ENCODE assay signal across 20 mouse cellular contexts in genomic region chr5:3472311-3473156, GRCm38 (mm10).
DNase-seq lines count a peak whose midpoint lies in the region; ATAC-seq and TF ChIP-seq lines count a peak whose summit lies in the region.
"Had no signal": no experiment of that assay in that cellular context is flagged by ENCODE, and none has a peak within 500 bp of the region (broad histone marks: within the 10 kb centered on the region; RNA-seq: fewer than 3 reads in every experiment).

No protein-coding gene starts in this region.

- H3K27me3 ChIP-seq in forebrain, embryonic 10.5 days (ENCODE audit: poor library complexity, severe bottlenecking): no peaks in the 10 kb centered on the region
- H3K27me3 ChIP-seq in forebrain, embryonic 15.5 days: no peaks in the 10 kb centered on the region
- H3K27me3 ChIP-seq in lung, embryonic 14.5 days (ENCODE audit: insufficient read depth, low read length): no peaks in the 10 kb centered on the region
- no peaks in the 10 kb centered on the region for H3K27me3 ChIP-seq in C2C12 (ENCODE audit: control insufficient read depth, insufficient read depth, insufficient read length)
- no peaks in the 10 kb centered on the region for H3K27me3 ChIP-seq in megakaryocyte, embryonic 14.5 days (replicated peaks)
- no peaks in the 10 kb centered on the region for H3K27me3 ChIP-seq in hindbrain, embryonic 14.5 days (ENCODE audit: control insufficient read depth, insufficient read depth, low read length)
- H3K27me3 ChIP-seq: forebrain, embryonic 13.5 days had no signal

- intact Hi-C loops in gastrocnemius, postnatal 14 days (cut with DNase I; ENCODE audit: low total_unique reads): no loop called here

- no peaks in the 10 kb centered on the region for H3K4me1 ChIP-seq in forebrain, embryonic 10.5 days
- H3K4me1 ChIP-seq in forebrain, embryonic 15.5 days: no peaks in the 10 kb centered on the region
- no peaks in the 10 kb centered on the region for H3K4me1 ChIP-seq in lung, embryonic 14.5 days (ENCODE audit: insufficient read depth)
- peaks cover 69% of the 10 kb centered on the region for H3K4me1 ChIP-seq in megakaryocyte, embryonic 14.5 days
- no peaks in the 10 kb centered on the region for H3K4me1 ChIP-seq in hindbrain, embryonic 14.5 days (replicated peaks; ENCODE audit: control insufficient read depth, insufficient read depth, low read length)
- H3K4me1 ChIP-seq: forebrain, embryonic 13.5 days had no signal

- H3K27ac ChIP-seq in forebrain, embryonic 10.5 days: no peak overlapping the region
- H3K27ac ChIP-seq in forebrain, embryonic 15.5 days (replicated peaks): no peak overlapping the region
- H3K27ac ChIP-seq in lung, embryonic 14.5 days (ENCODE audit: low read depth): no peak overlapping the region
- H3K27ac ChIP-seq in hindbrain, embryonic 14.5 days: no peak overlapping the region
- H3K27ac ChIP-seq: forebrain, embryonic 13.5 days; hindbrain, postnatal 0 days had no signal

- TF ChIP-seq CTCF in lung, embryonic 14.5 days (IDR thresholded peaks at IDR 0.05; ENCODE audit: low read depth): no peak
- no peak for TF ChIP-seq CTCF in C2C12 (IDR thresholded peaks at IDR 0.05; ENCODE audit: control insufficient read depth, insufficient read depth, insufficient read length)

- H3K36me3 ChIP-seq in forebrain, embryonic 10.5 days (replicated peaks): no peaks in the 10 kb centered on the region
- no peaks in the 10 kb centered on the region for H3K36me3 ChIP-seq in forebrain, embryonic 15.5 days
- H3K36me3 ChIP-seq in lung, embryonic 14.5 days (ENCODE audit: insufficient read depth): 0 out of 2 replicates have a peak, but pooled peaks cover 3% of the 10 kb centered on the region
- peaks cover 57% of the 10 kb centered on the region for H3K36me3 ChIP-seq in C2C12 (ENCODE audit: control insufficient read depth, insufficient read depth)
- H3K36me3 ChIP-seq in megakaryocyte, embryonic 14.5 days (replicated peaks; ENCODE audit: low read length): peaks cover 69% of the 10 kb centered on the region
- no peaks in the 10 kb centered on the region for H3K36me3 ChIP-seq in hindbrain, embryonic 14.5 days (replicated peaks; ENCODE audit: control insufficient read depth, insufficient read depth)

- DNase-seq in forebrain, embryonic 10.5 days (ENCODE audit: extremely low spot score, low spot score): peak; percentile 11
- DNase-seq in lung, embryonic 14.5 days: peak; percentile 48
- no peak for DNase-seq in lung, adult 18-20 months
- DNase-seq in hindbrain, embryonic 14.5 days (ENCODE audit: low spot score): no peak
- no peak for DNase-seq in gastrocnemius, postnatal 14 days
- DNase-seq: B cell, adult 2 months; cerebellum, adult 11 months; cerebellum, postnatal 25 days; heart, postnatal 10 days; kidney, adult 8-10 months; retina, postnatal 1 day; right cerebral cortex, postnatal 4 days; thymus, postnatal 4 days had no signal

- no peaks in the 10 kb centered on the region for H3K9me3 ChIP-seq in forebrain, embryonic 10.5 days
- no peaks in the 10 kb centered on the region for H3K9me3 ChIP-seq in forebrain, embryonic 15.5 days
- no peaks in the 10 kb centered on the region for H3K9me3 ChIP-seq in lung, embryonic 14.5 days (ENCODE audit: low read depth, low read length)
- H3K9me3 ChIP-seq in megakaryocyte, embryonic 14.5 days: no peaks in the 10 kb centered on the region
- no peaks in the 10 kb centered on the region for H3K9me3 ChIP-seq in hindbrain, embryonic 14.5 days (ENCODE audit: control insufficient read depth, low read length)
- H3K9me3 ChIP-seq: forebrain, embryonic 13.5 days; G1E had no signal

- H3ac ChIP-seq in C2C12 (ENCODE audit: control insufficient read depth, insufficient read length, low read depth): no peak overlapping the region

- no peak overlapping the region for H3K9ac ChIP-seq in forebrain, embryonic 15.5 days (replicated peaks)
- no peak overlapping the region for H3K9ac ChIP-seq in lung, embryonic 14.5 days
- no peak overlapping the region for H3K9ac ChIP-seq in hindbrain, embryonic 14.5 days
- H3K9ac ChIP-seq: forebrain, embryonic 13.5 days had no signal

- H3K79me2 ChIP-seq in C2C12 (ENCODE audit: control insufficient read depth, insufficient read depth): peaks cover 20% of the 10 kb centered on the region

- 93% methylated on average over 22 of the region's 22 CpGs for WGBS in forebrain, embryonic 10.5 days
- 94% methylated on average over 22 of the region's 22 CpGs for WGBS in forebrain, embryonic 15.5 days
- WGBS in lung, embryonic 14.5 days: 75% methylated on average over 22 of the region's 22 CpGs
- 91% methylated on average over 22 of the region's 22 CpGs for WGBS in hindbrain, embryonic 14.5 days

- H3K4me3 ChIP-seq in forebrain, embryonic 10.5 days: no peak overlapping the region
- no peak overlapping the region for H3K4me3 ChIP-seq in forebrain, embryonic 15.5 days
- H3K4me3 ChIP-seq in lung, embryonic 14.5 days (ENCODE audit: low read depth, low read length): no peak overlapping the region
- H3K4me3 ChIP-seq in C2C12 (ENCODE audit: insufficient read depth, poor library complexity, severe bottlenecking): no peak overlapping the region
- peak overlapping the region; percentile 42 for H3K4me3 ChIP-seq in megakaryocyte, embryonic 14.5 days (replicated peaks)
- H3K4me3 ChIP-seq in hindbrain, embryonic 14.5 days (replicated peaks; ENCODE audit: low read length): no peak overlapping the region
- H3K4me3 ChIP-seq: forebrain, embryonic 13.5 days had no signal

- H3K4me2 ChIP-seq in forebrain, embryonic 15.5 days (replicated peaks): no peak overlapping the region
- no peak overlapping the region for H3K4me2 ChIP-seq in lung, embryonic 14.5 days
- H3K4me2 ChIP-seq in hindbrain, embryonic 14.5 days (replicated peaks): no peak overlapping the region
- H3K4me2 ChIP-seq: forebrain, embryonic 13.5 days; midbrain, embryonic 11.5 days had no signal

- no peak for ATAC-seq in forebrain, embryonic 15.5 days (replicated peaks)
- ATAC-seq in lung, embryonic 14.5 days (ENCODE audit: insufficient read depth): peak; percentile 74
- ATAC-seq in hindbrain, embryonic 14.5 days (ENCODE audit: low FRiP score): no peak
- ATAC-seq: forebrain, embryonic 13.5 days; hindbrain, postnatal 0 days had no signal

- H3K79me3 ChIP-seq in C2C12 (ENCODE audit: low read depth): peaks cover 4% of the 10 kb centered on the region

TF ChIP-seq in C2C12, 6 proteins besides CTCF, POLR2A, EP300 and RAD21:
- peak; percentile 43 for TF ChIP-seq CEBPB (IDR thresholded peaks at IDR 0.05; ENCODE audit: low read depth)
- no peak for TF ChIP-seq MYOD1 (IDR thresholded peaks at IDR 0.05; ENCODE audit: control insufficient read depth, insufficient read length, low read depth)

Comparison
In these comparisons a context has a peak if more than half of its experiments do, and no peak if none do; other contexts are left out.
1. DNase-seq: peak in forebrain, embryonic 10.5 days (single experiment) and lung, embryonic 14.5 days (single experiment); none in lung, adult 18-20 months (0 of 2), hindbrain, embryonic 14.5 days (single experiment) and gastrocnemius, postnatal 14 days (single experiment).